Mouse (Mus musculus) left cerebral cortex, postnatal 4 days (tissue): ENCODE data around the gene H2-DMb1. TPM values are rescaled to one million over a fixed set of nuclear protein-coding genes. Genes with fewer than 3 reads are reported as not detected.
A peak's percentile ranks its signal among the peaks of the same experiment; 100 is the strongest.

Experiments used
- DNase-seq: peaks from one replicate; pipeline ENCODE4 v3.0.0-alpha.2; 2022
- intact Hi-C: fragments of 180-260 bp; cut with DNase I; formaldehyde crosslinking; loops from one replicate; pipeline ENCODE4 v1.15.1; 2025
- total RNA-seq, 2 experiments: library from RNA; stranded (reverse); gene quantifications; 2 replicates each; pipeline ENCODE4 v1.2.3; 2021

Gene H2-DMb1
- under 1 TPM; 0.46 to 0.97 TPM for total RNA-seq

GRCm38 (mm10) chr17:34152923-34153322 lies at the start of gene H2-DMb1:
H2-DMb1 (plus strand) TSS chr17:34153072.
- DNase-seq, result no peak
- intact Hi-C loops, result no loop called here

GRCm38 (mm10) chr17:34104804-34105203 lies 48.1 kb upstream of the H2-DMb1 start:
- intact Hi-C loops, result loop anchor here (10.0 kb wide), 1 partner anchor 60 kb away; no protein-coding TSS in a partner anchor

GRCm38 (mm10) chr17:34106555-34106954 lies 46.3 kb upstream of the H2-DMb1 start:
- intact Hi-C loops, result loop anchor here (10.0 kb wide), 1 partner anchor 58 kb away; no protein-coding TSS in a partner anchor
- no peak for DNase-seq

More at GRCm38 (mm10) chr17:34104804-34105203, 48.1 kb upstream of the H2-DMb1 start:
- DNase-seq, result no peak

- intact Hi-C loops, result loop anchor here (10.0 kb wide), 1 partner anchor 58 kb away; no protein-coding TSS in a partner anchor
Measured at GRCm38 (mm10) chr17:34107109-34107867, 45.6 kb upstream of the H2-DMb1 start.

GRCm38 (mm10) chr17:34108460-34108859 lies 44.4 kb upstream of the H2-DMb1 start:
- intact Hi-C loops, result loop anchor here (10.0 kb wide), 1 partner anchor 56 kb away; no protein-coding TSS in a partner anchor
- DNase-seq, result no peak

More at GRCm38 (mm10) chr17:34107109-34107867, 45.6 kb upstream of the H2-DMb1 start:
- no peak for DNase-seq

- intact Hi-C loops, result loop anchor here (10.0 kb wide), 1 partner anchor 56 kb away; no protein-coding TSS in a partner anchor
- DNase-seq, result no peak
Measured at GRCm38 (mm10) chr17:34109038-34109805, 43.6 kb upstream of the H2-DMb1 start.

- DNase-seq, result no peak
- intact Hi-C loops, result loop anchor here (10.0 kb wide), 1 partner anchor 55 kb away; no protein-coding TSS in a partner anchor
Measured at GRCm38 (mm10) chr17:34109806-34110195, 43.1 kb upstream of the H2-DMb1 start.

- DNase-seq, result no peak
- intact Hi-C loops, result no loop called here
Measured at GRCm38 (mm10) chr17:34110309-34110708, 42.6 kb upstream of the H2-DMb1 start.

- intact Hi-C loops, result no loop called here
Measured at GRCm38 (mm10) chr17:34114114-34114513, 38.8 kb upstream of the H2-DMb1 start.

GRCm38 (mm10) chr17:34116736-34117370 lies 36.0 kb upstream of the H2-DMb1 start:
- no peak for DNase-seq
- intact Hi-C loops, result loop anchor here (5.0 kb wide), 1 partner anchor 80 kb away; the partner anchor contains the start of gene Col11a2

More at GRCm38 (mm10) chr17:34114114-34114513, 38.8 kb upstream of the H2-DMb1 start:
- no peak for DNase-seq

GRCm38 (mm10) chr17:34117421-34118112 lies 35.3 kb upstream of the H2-DMb1 start:
- no peak for DNase-seq
- intact Hi-C loops, result loop anchor here (5.0 kb wide), 1 partner anchor 80 kb away; the partner anchor contains the start of gene Col11a2

GRCm38 (mm10) chr17:34118113-34118872 lies 34.6 kb upstream of the H2-DMb1 start:
- intact Hi-C loops, result loop anchor here (5.0 kb wide), 1 partner anchor 81 kb away; the partner anchor contains the start of gene Col11a2

GRCm38 (mm10) chr17:34118873-34119248 lies 34.0 kb upstream of the H2-DMb1 start:
- intact Hi-C loops, result loop anchor here (5.0 kb wide), 1 partner anchor 82 kb away; the partner anchor contains the start of gene Col11a2
- DNase-seq, result no peak

More at GRCm38 (mm10) chr17:34118113-34118872, 34.6 kb upstream of the H2-DMb1 start:
- DNase-seq, result peak; percentile 78

GRCm38 (mm10) chr17:34119249-34120179 lies 33.4 kb upstream of the H2-DMb1 start, which contains the start of gene H2-DMa:
H2-DMa (plus strand) TSS chr17:34119541.
- intact Hi-C loops, result loop anchor here (5.0 kb wide), 1 partner anchor 82 kb away; the partner anchor contains the start of gene Col11a2
- DNase-seq, result peak; percentile 99

GRCm38 (mm10) chr17:34120180-34120723 lies 32.6 kb upstream of the H2-DMb1 start:
- peak; percentile 97 for DNase-seq
- intact Hi-C loops, result no loop called here

GRCm38 (mm10) chr17:34120814-34121171 lies 32.1 kb upstream of the H2-DMb1 start:
- intact Hi-C loops, result no loop called here
- peak; percentile 83 for DNase-seq

- peak; percentile 83 for DNase-seq
- intact Hi-C loops, result no loop called here
Measured at GRCm38 (mm10) chr17:34121172-34121878, 31.5 kb upstream of the H2-DMb1 start.
